Mouse (Mus musculus): ENCODE measurements around the gene Zfp94. TPM values are rescaled to one million over a fixed set of nuclear protein-coding genes. Genes with fewer than 3 reads are reported as not detected.

Gene Zfp94
- polyA plus RNA-seq, 1 experiment from 2014 or later, result 22.2 TPM

DNA sequence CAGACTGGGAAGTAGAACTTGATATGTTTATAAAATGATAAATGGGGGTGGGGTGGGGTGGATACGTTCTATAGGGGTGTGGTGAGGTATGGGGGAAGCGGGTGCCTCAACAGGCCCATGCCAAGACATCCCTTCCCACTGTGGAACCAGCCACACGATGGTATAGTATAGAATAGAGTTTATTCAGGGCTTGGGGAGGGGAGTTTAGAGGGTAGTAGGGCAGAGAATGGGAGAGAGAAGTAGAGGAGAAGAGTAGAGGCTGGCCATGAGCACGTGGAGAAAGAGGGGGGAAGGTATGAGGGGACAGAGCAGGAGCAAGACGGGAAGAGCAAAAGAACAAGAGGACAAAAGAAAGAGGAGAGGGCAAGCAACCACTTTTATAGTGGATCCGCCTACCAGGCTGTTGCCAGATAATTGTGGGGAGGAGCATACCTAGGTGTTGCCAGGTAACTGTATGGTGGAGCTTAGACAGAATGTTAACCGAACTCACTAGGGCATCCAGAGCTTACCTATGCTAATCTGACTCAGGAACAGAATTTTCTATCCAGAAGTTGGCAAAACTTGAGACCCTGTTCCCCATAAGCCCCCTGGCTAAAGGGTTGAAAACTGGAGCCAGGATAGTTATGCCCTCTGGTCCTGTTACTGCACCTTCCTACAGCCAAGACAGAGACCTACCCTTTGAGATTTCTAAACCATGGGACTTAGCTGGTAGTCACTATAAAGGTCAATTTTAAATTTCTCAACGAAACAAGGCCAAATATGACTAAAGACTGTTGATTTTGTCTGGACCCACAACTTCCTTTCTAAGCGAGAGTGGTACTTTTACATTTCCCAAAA lies 62.5 kb downstream of the Zfp94 start:
- Histone ChIP-seq H3K4me1 (ENCODE audit: control insufficient read depth, insufficient read depth, low read length) (peaks cover 15% of the 10 kb centered on the region), H3K27ac (ENCODE audit: low read length) (no peak overlapping the region), H3K4me2 (ENCODE audit: low read length) (peak overlapping the region; percentile 75), H3K9ac (ENCODE audit: low read depth, low read length) (peak overlapping the region; percentile 50; the same call in 1 of the 2 replicates), H3K27me3 (ENCODE audit: control insufficient read depth, insufficient read depth, low read depth, low read length) (no peaks in the 10 kb centered on the region), H3K36me3 (ENCODE audit: control insufficient read depth, insufficient read depth, low read length) (no peaks in the 10 kb centered on the region; the same call in 1 of the 2 replicates), H3K4me3 (ENCODE audit: low read depth, low read length) (peak overlapping the region; percentile 47), H3K9me3 (replicated peaks; ENCODE audit: control insufficient read depth, low read length, poor library complexity, severe bottlenecking) (no peaks in the 10 kb centered on the region)
- WGBS, result 70% methylated on average over 9 of the region's 9 CpGs
- peak; percentile 72 for ATAC-seq

Small RNAs within 50 kb of the gene (microRNA-seq; reads per million reads assigned to microRNA genes)
- not detected for gene Gm27592

Other genes starting within 250 kb of the Zfp94 start
- gene Zfp180, start 234.7 kb downstream of the Zfp94 start, polyA plus RNA-seq (2015; fragmentation: Nextera tagmentation; extraction: Ambion mirVana), result 41.9 and 44.2 TPM in 2 replicates
- gene Zfp112, start 204.4 kb downstream of the Zfp94 start, polyA plus RNA-seq (2015; fragmentation: Nextera tagmentation; extraction: Ambion mirVana), result 11.2 and 12.1 TPM in 2 replicates
- gene Zfp235, start 182.5 kb downstream of the Zfp94 start, polyA plus RNA-seq (2015; fragmentation: Nextera tagmentation; extraction: Ambion mirVana), result 23.0 and 24.5 TPM in 2 replicates
- gene Zfp114, start 141.6 kb downstream of the Zfp94 start, polyA plus RNA-seq (2015; fragmentation: Nextera tagmentation; extraction: Ambion mirVana), result 4.8 and 5.3 TPM in 2 replicates
- 4.9 and 5.4 TPM in 2 replicates for gene Zfp111, start 105.2 kb downstream of the Zfp94 start, polyA plus RNA-seq (2015; fragmentation: Nextera tagmentation; extraction: Ambion mirVana)
- gene Zfp109, start 79.1 kb downstream of the Zfp94 start, polyA plus RNA-seq (2015; fragmentation: Nextera tagmentation; extraction: Ambion mirVana), result 4.3 and 5.5 TPM in 2 replicates
- 6.7 and 6.9 TPM in 2 replicates for gene Zfp108, start 61.9 kb downstream of the Zfp94 start, polyA plus RNA-seq (2015; fragmentation: Nextera tagmentation; extraction: Ambion mirVana)
- gene Zfp93, start 46.2 kb downstream of the Zfp94 start, polyA plus RNA-seq (2015; fragmentation: Nextera tagmentation; extraction: Ambion mirVana), result 7.1 and 7.5 TPM in 2 replicates
- gene Zfp61, start 15.4 kb downstream of the Zfp94 start, polyA plus RNA-seq (2015; fragmentation: Nextera tagmentation; extraction: Ambion mirVana), result 46.2 and 46.3 TPM in 2 replicates
- gene Tescl, start 17.3 kb upstream of the Zfp94 start, polyA plus RNA-seq (2015; fragmentation: Nextera tagmentation; extraction: Ambion mirVana), result 0.29 TPM in 1 of 2 replicates, not detected in the other
- gene Lypd5, start 32.5 kb upstream of the Zfp94 start, polyA plus RNA-seq (2015; fragmentation: Nextera tagmentation; extraction: Ambion mirVana), result not detected in 2 replicates
- gene Kcnn4, start 53.6 kb upstream of the Zfp94 start, polyA plus RNA-seq (2015; fragmentation: Nextera tagmentation; extraction: Ambion mirVana), result 0.81 and 0.84 TPM in 2 replicates
- 38.3 and 39.4 TPM in 2 replicates for gene Smg9, start 83.0 kb upstream of the Zfp94 start, polyA plus RNA-seq (2015; fragmentation: Nextera tagmentation; extraction: Ambion mirVana)
- gene Irgc1, start 135.6 kb upstream of the Zfp94 start, polyA plus RNA-seq (2015; fragmentation: Nextera tagmentation; extraction: Ambion mirVana), result not detected in 2 replicates
- gene Plaur, start 145.8 kb upstream of the Zfp94 start, polyA plus RNA-seq (2015; fragmentation: Nextera tagmentation; extraction: Ambion mirVana), result 1.6 and 1.8 TPM in 2 replicates
- 63.2 and 75.3 TPM in 2 replicates for gene Cadm4, start 165.4 kb upstream of the Zfp94 start, polyA plus RNA-seq (2015; fragmentation: Nextera tagmentation; extraction: Ambion mirVana)
- gene Zfp428, start 190.3 kb upstream of the Zfp94 start, polyA plus RNA-seq (2015; fragmentation: Nextera tagmentation; extraction: Ambion mirVana), result 298 and 327 TPM in 2 replicates
- gene AC161166.1, start 195.8 kb upstream of the Zfp94 start, polyA plus RNA-seq (2015; fragmentation: Nextera tagmentation; extraction: Ambion mirVana), result 1.6 and 1.7 TPM in 2 replicates
- gene Irgq, start 214.0 kb upstream of the Zfp94 start, polyA plus RNA-seq (2015; fragmentation: Nextera tagmentation; extraction: Ambion mirVana), result 26.3 and 26.9 TPM in 2 replicates
- gene Pinlyp, start 229.5 kb upstream of the Zfp94 start, polyA plus RNA-seq (2015; fragmentation: Nextera tagmentation; extraction: Ambion mirVana), result not detected in 2 replicates
- 66.1 and 66.9 TPM in 2 replicates for gene Xrcc1, start 229.6 kb upstream of the Zfp94 start, polyA plus RNA-seq (2015; fragmentation: Nextera tagmentation; extraction: Ambion mirVana)

All from midbrain, embryonic 16.5 days (tissue).